Mouse (Mus musculus): ENCODE data around the gene Stat6.

The Stat6 gene

DNA sequence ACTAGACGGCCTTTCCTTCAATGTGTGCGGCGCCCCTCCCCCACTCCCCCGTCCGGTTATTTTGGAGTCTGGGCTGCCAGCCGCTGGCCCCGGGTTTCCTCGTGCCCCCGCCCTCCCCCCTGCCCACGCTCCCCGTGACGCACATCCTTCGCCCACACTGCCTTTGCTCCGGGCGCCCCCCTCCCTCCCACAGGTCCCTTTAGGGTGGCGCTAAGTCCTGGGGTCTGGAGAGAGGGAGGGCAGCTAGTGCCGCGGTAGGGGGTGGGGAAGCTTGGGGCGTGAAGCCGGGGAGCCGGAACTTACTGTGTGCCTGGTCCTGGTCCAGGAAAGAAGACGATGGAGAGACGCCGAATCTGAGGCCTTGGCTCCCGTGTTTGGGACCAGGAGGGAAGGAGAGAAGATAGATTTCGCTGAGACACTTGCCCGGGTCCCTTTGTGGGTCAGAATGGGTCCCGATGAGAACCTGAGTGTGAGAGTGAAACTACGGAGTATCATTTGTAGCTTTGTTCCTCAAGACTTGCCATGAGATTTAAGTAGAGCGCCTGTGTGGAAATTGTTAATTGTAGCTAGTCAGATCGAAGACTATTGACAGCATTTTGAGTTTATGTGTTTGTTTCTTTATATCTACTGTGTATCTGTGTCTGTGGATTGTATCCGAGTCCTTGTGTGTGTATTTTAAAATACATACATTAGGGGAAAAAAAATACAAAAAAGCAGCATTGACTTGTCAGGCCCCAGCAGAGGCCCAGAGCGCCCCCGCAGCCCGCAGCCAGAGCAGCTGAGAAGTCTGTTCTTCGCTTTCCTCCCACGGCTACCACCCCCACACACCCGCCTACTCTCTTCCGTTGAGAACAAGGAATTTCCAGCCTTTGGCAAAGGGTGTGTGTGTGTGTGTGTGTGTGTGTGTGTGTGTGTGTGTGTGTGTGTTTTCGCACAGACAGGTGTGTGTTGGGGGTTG lies 25.6 kb downstream of the Stat6 start, which contains the start of gene Nab2:
Gene Nab2 (minus strand): TSS at position 476 of the 958 bp plus-strand sequence.
- DNase-seq (ENCODE audit: inconsistent age in 2 of 2, low spot score in 1 of 2): peak; percentile 90 to 94

DNA sequence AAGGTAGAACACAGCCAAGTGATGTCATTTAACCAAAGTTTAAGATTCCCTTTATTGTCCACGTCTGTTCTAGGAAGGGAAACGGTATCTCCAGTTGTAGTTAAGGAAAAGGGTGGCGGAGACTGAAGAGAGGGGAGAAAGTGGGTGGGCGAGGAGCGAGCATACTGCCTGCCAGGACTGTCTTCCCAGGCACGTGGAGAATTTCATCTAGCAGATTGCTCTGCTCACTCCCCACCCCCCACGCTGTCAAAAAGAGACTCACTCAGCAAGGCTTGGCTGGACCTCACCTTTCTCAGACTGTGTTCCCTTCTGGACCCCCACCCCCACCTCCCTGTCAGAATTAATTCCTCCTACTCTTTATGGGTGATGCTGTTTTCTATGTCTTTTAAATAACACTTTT lies 26.4 kb downstream of the Stat6 start:
- peak in 1 of 2 experiments; percentile 58 for DNase-seq (ENCODE audit: inconsistent age in 2 of 2, low spot score in 1 of 2)

DNA sequence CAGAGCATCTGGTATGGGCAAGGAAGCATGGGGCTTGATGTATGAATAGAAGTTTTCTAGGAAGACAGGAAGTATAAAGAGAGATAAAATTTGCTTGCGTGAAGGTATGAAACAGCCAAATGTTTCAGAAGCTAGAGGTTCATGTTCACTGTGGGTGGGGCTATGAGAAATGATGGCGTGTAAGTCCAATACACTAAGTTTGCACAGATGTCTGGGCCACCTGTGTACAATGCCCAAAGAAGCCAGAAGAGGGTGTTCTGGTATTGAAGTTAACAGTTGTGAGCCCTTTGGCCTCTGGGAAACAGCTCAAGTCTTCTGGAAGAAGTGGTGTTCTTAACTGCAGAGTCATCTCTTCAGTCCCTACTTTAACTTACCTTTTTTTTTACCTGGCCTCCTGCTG lies 27.4 kb downstream of the Stat6 start:
- no peak for DNase-seq (ENCODE audit: inconsistent age in 2 of 2, low spot score in 1 of 2)

DNA sequence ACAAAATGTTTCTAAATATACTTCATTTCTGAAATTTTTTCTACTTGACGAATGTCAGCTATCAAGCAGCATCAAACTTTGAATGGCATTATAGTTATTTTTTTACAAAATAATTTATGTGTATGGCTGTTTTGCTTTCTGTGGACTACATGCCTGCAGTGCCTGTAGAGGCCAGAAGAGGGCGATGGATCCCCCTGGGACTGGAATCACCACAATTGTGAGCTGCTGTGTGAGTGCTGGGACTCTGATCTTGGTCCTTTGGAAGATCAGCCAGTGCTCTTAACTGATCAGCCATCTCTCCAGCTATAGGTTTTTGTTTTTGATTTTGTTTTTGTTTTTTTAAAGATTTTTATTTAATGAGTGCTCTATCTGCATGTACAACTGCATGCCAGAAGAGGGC lies 28.5 kb downstream of the Stat6 start:
- peak in 1 of 2 experiments; percentile 74 for DNase-seq (ENCODE audit: inconsistent age in 2 of 2, low spot score in 1 of 2)

DNA sequence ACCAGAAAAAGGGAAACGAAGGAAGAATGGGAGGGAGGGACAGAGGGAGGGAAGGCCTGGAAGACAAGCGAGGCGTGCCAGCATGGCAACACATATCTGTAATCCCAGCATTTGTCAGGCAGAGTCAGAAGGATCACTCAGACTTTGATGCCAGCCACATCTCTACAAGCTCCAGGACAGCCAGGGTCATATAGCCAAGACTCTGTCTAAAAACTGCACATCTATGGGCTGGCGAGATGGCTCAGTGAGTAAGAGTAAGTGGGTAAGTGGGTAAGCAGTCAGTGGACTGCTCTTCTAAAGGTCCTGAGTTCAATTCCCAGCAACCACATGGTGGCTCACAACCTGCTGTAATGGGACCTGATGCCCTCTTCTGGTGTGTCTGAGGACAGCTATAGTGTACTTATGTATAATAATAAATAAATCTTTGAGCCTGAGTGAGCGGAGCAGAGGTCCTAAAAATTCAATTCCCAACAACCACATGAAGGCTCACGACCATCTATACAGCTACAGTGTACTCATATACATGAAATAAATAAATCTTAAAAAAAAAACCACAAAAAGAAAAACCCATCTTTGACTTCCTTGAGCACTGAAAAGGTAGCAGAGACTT lies 31.4 kb downstream of the Stat6 start:
- peak; percentile 15 to 53 for DNase-seq (ENCODE audit: inconsistent age in 2 of 2, low spot score in 1 of 2)

DNA sequence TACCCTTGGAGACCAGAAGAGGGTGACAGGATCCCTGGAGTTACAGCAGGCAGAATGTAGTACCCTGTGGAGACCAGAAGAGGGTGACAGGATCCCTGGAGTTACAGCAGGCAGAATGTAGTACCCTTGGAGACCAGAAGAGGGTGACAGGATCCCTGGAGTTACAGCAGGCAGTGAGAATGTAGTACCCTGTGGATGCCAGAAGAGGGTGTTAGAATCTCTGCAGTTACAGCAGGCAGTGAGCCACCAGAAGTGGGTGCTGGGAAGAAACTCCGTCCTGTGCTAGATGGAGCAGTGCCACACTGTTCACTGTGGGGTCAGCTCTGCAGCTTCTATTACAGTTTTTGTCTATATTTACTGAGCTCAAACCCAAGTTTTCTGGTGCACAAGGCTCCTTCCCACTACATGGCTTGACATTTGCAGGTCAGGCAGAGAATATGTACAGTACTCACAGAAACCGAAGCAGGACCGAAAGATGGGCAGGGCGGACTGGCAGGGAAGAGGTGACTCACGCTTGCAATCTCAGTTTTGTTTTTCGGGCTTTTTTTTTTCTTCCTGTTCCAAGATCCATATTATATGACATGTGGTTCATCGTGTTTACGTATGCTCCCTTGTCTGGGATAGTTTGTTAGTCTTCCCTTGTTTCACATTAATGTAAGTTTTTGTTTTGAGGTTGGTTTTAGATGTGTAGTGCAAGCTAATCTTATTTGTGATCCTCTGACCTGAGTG lies 32.2 kb downstream of the Stat6 start:
- DNase-seq (ENCODE audit: inconsistent age in 2 of 2, low spot score in 1 of 2): peak; percentile 90 to 97

DNA sequence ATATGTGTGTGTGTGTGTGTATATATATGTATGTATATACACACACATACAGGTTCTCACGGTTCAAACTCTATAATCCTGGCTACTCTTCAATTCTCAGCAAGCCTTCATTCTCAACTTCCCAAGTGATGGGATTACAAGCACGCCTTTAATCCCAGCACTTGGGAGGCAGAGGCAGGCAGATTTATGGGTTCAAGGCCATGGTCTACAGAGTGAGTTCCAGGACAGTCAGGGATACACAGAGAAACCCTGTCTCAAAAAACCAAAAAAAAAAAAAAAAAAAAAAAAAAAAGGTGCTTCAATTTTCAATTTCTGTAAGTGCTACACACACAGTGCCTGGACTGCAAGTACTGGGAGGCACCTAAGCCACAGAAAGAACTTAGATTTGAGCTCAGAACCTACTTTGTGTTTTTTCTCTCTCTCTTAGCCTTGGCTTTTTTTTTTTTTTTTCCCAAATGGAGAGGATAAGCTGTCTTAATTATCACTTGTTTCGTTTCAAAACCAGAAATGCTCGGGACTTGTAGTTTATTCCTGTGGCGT lies 33.1 kb downstream of the Stat6 start:
- peak; percentile 31 to 65 for DNase-seq (ENCODE audit: inconsistent age in 2 of 2, low spot score in 1 of 2)

DNA sequence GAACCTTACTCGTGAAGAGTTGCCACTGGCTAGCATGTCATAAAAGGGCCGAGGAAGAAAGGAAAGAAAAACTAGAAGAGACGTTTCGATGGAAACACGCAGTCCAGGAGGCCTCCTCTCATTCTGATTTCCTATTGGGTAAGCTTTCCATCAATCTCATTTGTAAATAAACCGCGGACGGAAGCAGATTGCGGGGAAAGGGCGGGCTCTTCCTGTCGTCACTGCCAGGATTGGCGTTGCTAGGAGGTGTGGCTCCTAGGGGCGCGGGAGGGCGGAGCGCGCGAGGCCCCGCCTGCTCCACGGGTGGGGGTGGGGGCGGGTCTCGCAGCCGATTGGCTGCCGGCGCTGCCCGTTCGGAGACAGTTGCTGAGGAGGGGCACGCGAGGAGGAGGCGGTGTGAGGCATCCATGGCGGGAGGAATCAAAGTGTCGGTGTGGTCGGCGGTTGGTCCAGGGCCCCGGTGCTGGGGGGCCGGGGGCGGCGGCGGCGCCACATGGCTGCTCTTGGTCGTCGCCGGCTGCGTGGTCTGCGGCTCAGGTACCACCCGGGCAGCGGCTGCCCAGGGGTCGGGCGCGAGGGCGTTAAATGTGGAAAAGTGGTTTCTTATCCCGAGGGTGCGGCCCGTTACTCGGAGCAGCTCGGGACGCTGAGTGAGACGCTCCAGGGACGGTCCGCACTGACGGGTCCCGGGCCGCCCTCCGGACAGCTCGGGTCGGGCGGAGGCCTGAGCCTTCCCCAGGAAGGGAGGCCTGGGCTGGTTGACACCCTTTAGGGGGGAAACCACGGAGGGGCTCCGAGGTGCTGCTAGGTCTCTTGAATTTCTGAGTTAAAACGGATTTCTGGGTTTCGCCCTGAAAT lies 34.1 kb downstream of the Stat6 start:
- DNase-seq (ENCODE audit: inconsistent age in 2 of 2, low spot score in 1 of 2): peak; percentile 95 to 96

DNA sequence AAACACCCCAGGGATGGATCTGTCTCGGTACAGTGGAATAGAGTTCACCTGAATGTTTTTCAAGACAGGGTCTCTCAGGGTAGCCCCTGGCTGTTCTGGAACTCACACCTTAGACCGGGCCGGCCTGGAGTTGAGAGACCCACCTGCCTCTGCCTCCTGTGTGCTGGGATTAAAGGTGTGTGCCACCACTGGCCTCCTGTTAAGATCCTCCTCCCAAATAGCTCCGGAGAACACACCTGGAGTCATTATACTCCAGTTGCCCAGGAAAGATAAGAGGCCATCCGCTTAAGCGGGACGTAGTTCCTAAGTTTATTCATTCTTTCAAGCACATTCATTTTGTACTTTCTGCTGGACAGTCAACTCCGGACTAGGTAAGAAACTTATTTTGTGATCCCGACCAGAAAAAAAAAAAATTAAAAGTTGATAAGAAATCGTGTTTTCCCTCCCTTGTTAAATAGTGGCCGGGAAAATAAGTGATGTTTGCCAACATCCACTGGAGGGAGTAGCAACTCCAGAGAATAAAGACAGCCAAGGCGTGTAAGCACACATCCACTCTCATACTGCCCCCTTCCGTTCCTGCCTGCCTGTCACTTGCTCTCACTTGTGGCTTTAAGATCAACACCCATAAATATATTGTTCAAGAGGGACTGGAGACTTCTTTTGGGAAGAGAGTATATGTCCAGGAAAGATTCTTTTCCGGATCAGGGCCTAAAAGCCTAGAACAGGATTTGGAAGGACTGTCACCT lies 35.0 kb downstream of the Stat6 start:
- DNase-seq (ENCODE audit: inconsistent age in 2 of 2, low spot score in 1 of 2): peak; percentile 68 to 86

DNA sequence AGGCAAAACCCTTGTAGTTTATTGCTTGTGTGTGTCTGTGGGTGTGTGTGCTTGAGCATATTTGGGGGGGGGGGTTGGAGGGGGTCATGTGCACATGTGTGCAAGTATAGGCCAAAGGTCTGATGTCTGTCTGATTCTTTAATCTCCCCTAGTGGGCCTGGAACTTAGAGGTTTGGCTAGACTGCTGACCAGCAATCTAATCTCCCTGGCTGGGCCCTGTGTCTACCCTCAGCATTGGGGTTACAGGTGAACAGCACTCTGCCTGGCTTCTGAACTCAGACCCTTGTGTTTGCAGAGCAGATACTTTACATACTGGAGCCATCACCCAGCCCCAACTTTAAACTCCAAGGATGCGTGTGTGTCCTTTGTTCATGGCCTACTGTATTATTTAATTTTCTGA lies 36.4 kb downstream of the Stat6 start:
- DNase-seq (ENCODE audit: inconsistent age in 2 of 2, low spot score in 1 of 2): peak in 1 of 2 experiments; percentile 20

DNA sequence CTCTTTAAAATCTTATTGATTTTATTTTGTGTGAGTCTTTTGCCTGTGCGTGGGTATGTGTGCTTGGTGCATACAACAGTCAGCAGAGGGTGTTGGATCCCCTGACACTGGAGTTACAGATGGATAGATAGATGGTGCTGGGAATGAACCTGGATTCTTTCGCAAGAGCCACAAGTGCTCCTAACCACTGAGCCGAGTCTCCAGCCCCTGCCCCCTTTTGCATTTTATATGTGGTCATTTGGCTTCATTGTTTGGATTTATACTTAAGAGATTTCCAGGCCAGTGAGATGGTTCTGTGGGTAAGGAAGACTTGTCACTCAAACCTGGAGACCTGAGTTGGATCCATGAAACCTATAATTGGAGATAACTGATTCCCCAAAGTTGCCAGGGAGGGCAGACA lies 37.1 kb downstream of the Stat6 start:
- no peak for DNase-seq (ENCODE audit: inconsistent age in 2 of 2, low spot score in 1 of 2)

DNA sequence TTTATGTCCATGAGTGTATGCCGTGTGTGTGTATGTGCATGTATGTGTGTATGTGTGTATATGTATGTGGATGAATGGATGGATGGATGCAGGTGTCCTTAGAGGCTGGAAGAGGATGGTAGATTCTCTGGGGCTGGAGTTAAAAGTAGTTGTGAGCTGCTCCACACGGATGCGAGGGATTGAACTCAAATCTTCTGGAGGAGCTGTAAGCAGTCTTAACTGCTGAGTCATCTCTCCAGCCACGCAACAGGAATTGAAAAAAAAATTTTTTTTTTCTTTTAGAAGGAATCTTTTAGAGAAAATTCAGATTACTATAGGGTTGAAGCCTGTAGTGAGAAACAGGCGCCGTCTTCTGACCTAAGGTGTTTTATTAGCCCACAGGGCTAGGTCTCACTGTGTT lies 40.1 kb downstream of the Stat6 start:
- no peak for DNase-seq (ENCODE audit: inconsistent age in 2 of 2, low spot score in 1 of 2)

DNA sequence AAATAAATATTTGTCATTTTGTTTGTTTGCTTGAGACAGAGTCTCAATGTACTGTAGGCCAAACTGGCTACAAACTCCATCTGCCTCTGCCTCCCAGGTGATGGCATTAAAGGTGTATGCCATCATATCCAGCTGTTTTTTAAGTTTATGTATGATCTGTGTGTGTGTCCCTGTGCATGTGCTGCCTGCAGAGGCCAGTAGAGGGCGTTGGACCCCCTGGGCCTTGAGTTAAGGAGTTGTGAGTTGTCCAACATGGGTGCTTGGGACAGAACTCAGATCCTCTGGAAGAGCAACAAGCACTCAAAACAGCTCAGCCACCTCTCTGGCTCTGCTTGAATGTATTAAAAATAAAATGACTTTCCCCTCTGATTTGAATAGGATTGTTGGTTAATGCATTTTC lies 48.3 kb downstream of the Stat6 start:
- DNase-seq (ENCODE audit: inconsistent age in 2 of 2, low spot score in 1 of 2): no peak

DNA sequence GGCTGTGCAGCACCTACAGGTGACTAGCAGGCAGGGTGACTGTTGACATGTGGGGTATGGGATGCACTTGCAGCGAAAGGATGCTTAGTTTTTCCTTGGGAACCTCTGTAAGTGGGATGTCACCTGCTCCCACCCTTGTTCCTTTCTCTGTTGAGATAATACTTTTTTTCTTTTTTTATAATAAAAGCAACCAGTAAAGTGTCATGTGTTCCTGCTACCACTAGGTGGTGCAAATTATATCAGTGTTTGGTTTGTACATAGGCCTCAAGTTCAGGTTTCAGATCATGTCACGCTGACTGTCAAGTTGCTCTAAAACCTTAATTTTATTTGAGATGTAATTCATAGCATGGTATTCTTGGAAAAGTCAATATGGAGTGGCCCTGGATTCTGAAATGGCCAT lies 51.9 kb downstream of the Stat6 start:
- peak in 1 of 2 experiments; percentile 77 for DNase-seq (ENCODE audit: inconsistent age in 2 of 2, low spot score in 1 of 2)

DNA sequence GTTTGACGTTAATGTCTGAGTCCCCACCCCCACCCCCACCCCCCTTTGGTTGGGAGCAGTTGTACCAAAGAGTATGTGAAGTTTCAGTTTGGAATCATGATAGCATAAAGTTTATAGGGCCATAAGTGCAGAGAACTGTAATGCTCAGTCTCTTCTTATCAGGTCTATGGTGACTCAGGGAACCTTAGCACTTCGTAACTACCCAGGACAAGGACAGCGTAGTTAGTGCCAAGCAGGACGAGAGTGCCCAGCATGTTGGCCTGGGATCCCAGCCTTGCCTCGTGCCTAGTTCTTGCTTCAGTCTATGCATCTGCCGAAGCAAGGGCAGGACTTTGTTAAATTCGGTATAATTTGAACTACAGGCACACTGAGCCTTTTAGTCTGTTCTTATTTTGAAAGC lies 53.0 kb downstream of the Stat6 start:
- DNase-seq (ENCODE audit: inconsistent age in 2 of 2, low spot score in 1 of 2): peak; percentile 68 to 86

DNA sequence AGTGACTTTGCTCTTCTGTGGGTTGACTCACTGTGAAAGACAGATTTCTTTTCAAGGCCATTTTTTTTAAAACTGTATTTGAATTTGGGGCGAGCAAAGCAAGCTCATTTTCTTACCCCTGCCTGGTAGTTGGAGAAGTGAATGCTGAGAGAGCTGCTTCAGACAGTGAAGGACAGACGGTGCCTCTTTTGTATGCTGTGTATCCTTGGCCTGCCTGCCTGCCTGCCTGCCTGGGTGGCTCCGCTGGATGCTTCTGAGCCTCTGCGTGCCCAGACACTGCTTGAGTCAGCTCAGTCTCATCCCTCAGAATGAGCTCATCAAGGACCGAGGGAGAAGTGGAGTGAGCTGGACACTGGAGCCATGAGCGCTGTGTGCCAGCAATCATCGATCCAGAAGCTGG lies 56.2 kb downstream of the Stat6 start:
- peak; percentile 87 to 88 for DNase-seq (ENCODE audit: inconsistent age in 2 of 2, low spot score in 1 of 2)

DNA sequence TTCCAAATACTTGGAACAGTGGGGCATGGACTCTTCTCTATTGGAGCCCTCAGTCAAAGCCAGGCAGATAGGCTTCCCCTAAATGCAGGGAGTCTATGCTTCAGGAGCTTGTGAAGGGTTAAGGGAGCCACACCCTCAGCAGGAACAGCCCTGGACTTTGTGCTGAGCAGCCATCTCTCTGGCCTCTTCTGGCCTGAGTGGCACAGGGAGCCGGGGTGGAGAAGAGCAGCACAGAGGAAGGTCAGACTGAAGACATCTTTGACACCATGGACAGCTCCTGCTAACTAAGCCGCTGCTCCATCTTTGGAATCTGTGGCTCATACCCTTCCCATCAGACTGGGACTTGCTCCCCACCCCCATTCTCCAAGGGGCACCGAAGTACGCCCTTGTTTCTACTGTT lies 60.5 kb downstream of the Stat6 start:
- DNase-seq (ENCODE audit: inconsistent age in 2 of 2, low spot score in 1 of 2): peak in 1 of 2 experiments; percentile 46

DNA sequence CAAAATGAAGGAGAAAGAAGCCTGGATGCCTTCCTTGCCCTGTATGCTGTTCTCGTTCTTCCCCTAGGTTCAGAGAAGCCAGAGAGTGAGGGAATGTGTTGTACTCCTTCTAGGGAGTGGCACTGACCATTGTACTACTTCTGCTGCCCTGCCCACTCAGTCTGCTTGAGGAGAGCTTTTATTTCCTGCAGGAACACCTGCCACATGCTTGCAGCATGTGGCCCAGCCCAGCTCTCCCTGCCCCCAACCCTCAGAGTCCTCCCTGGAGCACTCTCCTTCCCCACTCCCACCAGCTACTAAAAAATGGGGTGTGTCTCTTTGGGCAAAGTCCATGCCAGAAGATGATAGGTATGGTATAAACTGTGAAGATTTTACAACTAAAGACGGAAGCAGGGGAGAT lies 61.5 kb downstream of the Stat6 start:
- no peak for DNase-seq (ENCODE audit: inconsistent age in 2 of 2, low spot score in 1 of 2)

DNA sequence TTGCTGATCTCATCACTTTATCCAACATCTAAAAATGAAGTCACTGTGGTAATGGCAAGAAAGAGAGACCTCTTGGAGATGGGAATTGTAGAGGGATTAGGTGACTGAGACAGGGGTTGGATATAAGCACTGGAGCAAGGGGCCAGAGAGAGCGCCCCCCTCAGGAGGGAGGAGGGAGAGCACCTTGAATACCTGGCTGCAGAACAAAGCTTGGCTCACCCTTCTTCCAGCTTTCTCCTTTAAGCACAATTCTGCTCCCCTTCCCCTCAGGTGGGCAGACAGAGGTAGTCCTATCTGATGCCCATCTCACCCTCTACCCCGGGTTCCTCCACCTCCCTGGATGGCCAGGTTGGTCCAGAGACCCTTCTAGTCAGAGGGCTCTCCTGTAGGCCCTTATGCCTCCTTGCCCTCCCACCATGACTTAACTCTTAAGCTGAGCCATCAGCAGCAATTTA lies 62.0 kb downstream of the Stat6 start, which contains the start of gene Myo1a:
Gene Myo1a (plus strand): TSS at position 405 of the 455 bp plus-strand sequence.
- no peak for DNase-seq (ENCODE audit: inconsistent age in 2 of 2, low spot score in 1 of 2)
